Mouse (Mus musculus) neural tube, embryonic 11.5 days (tissue): ENCODE data around the gene Rsf1. TPM values are rescaled to one million over a fixed set of nuclear protein-coding genes. Genes with fewer than 3 reads are reported as not detected.

ENCODE experiments used
- ATAC-seq: fragments of 200-750 bp; cut with Nextera tagmentation; 2 replicates; pipeline ENCODE4 v1.8.0; 2017; ENCODE audit warnings: moderate number of reproducible peaks, mild to moderate bottlenecking, moderate TSS enrichment, moderate library complexity; ENCODE audit not compliant: insufficient read depth, low FRiP score, low TSS enrichment
- DNase-seq: peaks from one replicate; pipeline ENCODE4 v3.0.0-alpha.2; 2015; ENCODE audit warnings: low spot score
- H3K27ac ChIP-seq: fragments of 300-500 bp; sonication (generic); 2 replicates; pipeline ENCODE4 v1.5.1; 2014; ENCODE audit warnings: low read depth, mild to moderate bottlenecking, low read length
- H3K27me3 ChIP-seq: fragments of 300-500 bp; sonication (generic); 2 replicates; pipeline ENCODE4 v1.6.1; 2014; ENCODE audit warnings: mild to moderate bottlenecking, low read length, mixed read lengths; ENCODE audit not compliant: control insufficient read depth, insufficient read depth
- H3K36me3 ChIP-seq: fragments of 300-500 bp; sonication (generic); 2 replicates; pipeline ENCODE4 v1.6.1; 2014; ENCODE audit warnings: mild to moderate bottlenecking, low read length, moderate library complexity, mixed read lengths; ENCODE audit not compliant: control insufficient read depth, insufficient read depth
- H3K4me1 ChIP-seq: fragments of 300-500 bp; sonication (generic); 2 replicates; pipeline ENCODE4 v1.6.1; 2014; ENCODE audit warnings: low read length, mixed read lengths; ENCODE audit not compliant: control insufficient read depth, insufficient read depth
- H3K4me2 ChIP-seq: fragments of 300-500 bp; sonication (generic); 2 replicates; pipeline ENCODE4 v1.6.1; 2014; ENCODE audit warnings: low read depth, mild to moderate bottlenecking, moderate library complexity
- H3K4me3 ChIP-seq: fragments of 300-500 bp; sonication (generic); 2 replicates; pipeline ENCODE4 v1.5.1; 2014; ENCODE audit warnings: low read depth, low read length
- H3K9ac ChIP-seq: fragments of 300-500 bp; sonication (generic); 2 replicates; pipeline ENCODE4 v1.6.1; 2014; ENCODE audit warnings: mild to moderate bottlenecking, low read length
- H3K9me3 ChIP-seq: fragments of 300-500 bp; sonication (generic); 2 replicates; pipeline ENCODE4 v1.6.1; 2016; ENCODE audit warnings: low read length; ENCODE audit not compliant: control insufficient read depth
- WGBS: fragments of 180-500 bp; shearing (Covaris S2); extraction: QIAGEN DNeasy Blood & Tissue Kit; methylation state at CpG from one replicate; pipeline ENCODE4 v1.1.7; 2014; 5-methylcytosine and 5-hydroxymethylcytosine counted together
- polyA plus RNA-seq: library from polyadenylated mRNA; unstranded; fragments of >200 nt; fragmentation: Nextera tagmentation; extraction: Ambion mirVana; gene quantifications from 2 replicates; pipeline ENCODE4 v1.2.1, GENCODE M21; 2014

Rsf1 gene
- polyA plus RNA-seq, 1 experiment from 2014 or later = 21.8 TPM

DNA sequence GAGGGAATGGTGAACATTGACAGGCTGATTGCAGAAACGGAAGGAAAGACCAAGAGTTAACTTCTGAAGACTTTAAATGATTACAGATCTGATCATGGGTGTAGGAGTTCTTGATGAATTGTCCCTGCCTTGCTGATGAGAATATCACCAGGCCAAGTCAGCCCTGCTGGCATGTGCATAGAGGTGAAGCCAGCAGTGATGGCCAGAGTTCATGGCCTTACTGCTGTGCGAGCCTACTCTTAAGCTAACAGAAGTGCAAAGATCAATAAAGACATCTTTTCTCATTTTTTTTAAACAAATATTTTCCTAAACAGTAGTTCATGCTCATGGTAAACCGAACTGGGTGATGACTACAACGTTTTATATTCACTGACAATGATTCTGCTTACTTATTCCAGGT is 71.0 kb downstream of the Rsf1 start:
- Histone ChIP-seq H3K9me3 (no peaks in the 10 kb centered on the region), H3K4me3 (no peak overlapping the region), H3K36me3 (no peaks in the 10 kb centered on the region; the same call in 1 of the 2 replicates), H3K4me1 (no peaks in the 10 kb centered on the region), H3K27ac (no peak overlapping the region), H3K9ac (no peak overlapping the region), H3K27me3 (no peaks in the 10 kb centered on the region), H3K4me2 (no peak overlapping the region)
- no peak for DNase-seq
- WGBS = 91% methylated on average over 4 of the region's 4 CpGs
- ATAC-seq = no peak

DNA sequence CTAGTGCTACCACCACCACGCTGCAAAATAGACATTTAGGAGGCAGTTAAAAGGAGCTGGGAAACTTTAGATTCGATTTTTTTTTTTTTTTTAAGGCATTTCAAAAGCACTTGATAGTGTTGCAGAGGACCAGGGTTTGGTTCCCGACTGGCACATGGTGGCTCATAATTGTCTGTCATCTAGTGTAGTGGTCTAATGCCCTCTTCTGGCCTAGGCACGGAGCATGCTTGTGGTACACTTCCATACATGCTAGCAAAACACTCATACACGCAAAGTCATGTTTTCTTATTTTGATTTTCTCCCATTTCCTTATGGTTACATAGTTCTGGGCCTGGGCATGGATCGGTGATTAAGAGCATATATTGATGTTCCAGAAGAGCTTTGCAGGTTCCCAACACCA is 76.5 kb downstream of the Rsf1 start:
- 94% methylated on average over 6 of the region's 6 CpGs for WGBS
- H3K4me2 ChIP-seq = no peak overlapping the region
- peaks cover 3% of the 10 kb centered on the region; the same call in 1 of the 2 replicates for H3K36me3 ChIP-seq
- H3K9ac ChIP-seq = no peak overlapping the region
- no peak overlapping the region for H3K4me3 ChIP-seq
- H3K27ac ChIP-seq = no peak overlapping the region
- no peaks in the 10 kb centered on the region for H3K27me3 ChIP-seq
- H3K9me3 ChIP-seq = no peaks in the 10 kb centered on the region
- ATAC-seq (no peak), DNase-seq (no peak)
- H3K4me1 ChIP-seq = no peaks in the 10 kb centered on the region

DNA sequence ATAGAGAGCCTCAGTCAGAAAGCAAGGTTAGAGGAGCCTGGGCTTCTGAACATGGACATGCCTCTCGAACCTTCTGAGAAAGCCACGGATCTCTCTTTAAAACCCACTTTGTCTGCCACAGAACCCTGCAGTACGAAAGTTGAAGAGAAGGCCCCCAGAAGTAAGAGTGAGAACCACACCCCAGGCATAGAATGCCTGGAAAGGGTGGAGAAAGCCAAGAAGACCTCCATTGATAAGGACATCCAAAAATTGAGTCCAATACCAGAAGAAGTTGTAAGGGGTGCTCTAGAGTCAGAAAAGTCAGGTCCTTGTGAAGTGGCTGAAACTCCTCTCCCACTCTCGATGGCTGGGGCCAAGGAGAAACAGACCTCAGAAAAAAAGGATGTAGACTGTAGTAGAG is 81.9 kb downstream of the Rsf1 start:
- 92% methylated on average over 4 of the region's 4 CpGs for WGBS
- H3K36me3 ChIP-seq = peaks cover 13% of the 10 kb centered on the region
- H3K9me3 ChIP-seq = no peaks in the 10 kb centered on the region

GRCm38 (mm10) chr7:97679239-97679638 is 99.5 kb downstream of the Rsf1 start:
- no peaks in the 10 kb centered on the region for H3K27me3 ChIP-seq
- H3K27ac ChIP-seq = no peak overlapping the region
- DNase-seq = no peak
- ATAC-seq = no peak
- no peak overlapping the region for H3K4me2 ChIP-seq
- no peaks in the 10 kb centered on the region for H3K9me3 ChIP-seq
- H3K9ac ChIP-seq = no peak overlapping the region
- H3K4me1 ChIP-seq = no peaks in the 10 kb centered on the region
- WGBS = 28% methylated on average over 1 of the region's 1 CpGs
- H3K4me3 ChIP-seq = no peak overlapping the region
- peaks cover 4% of the 10 kb centered on the region for H3K36me3 ChIP-seq

More for the DNA sequence above, 81.9 kb downstream of the Rsf1 start:
- DNase-seq (no peak), ATAC-seq (no peak)
- Histone ChIP-seq H3K9ac (no peak overlapping the region), H3K4me2 (no peak overlapping the region), H3K4me1 (no peaks in the 10 kb centered on the region), H3K27me3 (no peaks in the 10 kb centered on the region), H3K4me3 (no peak overlapping the region), H3K27ac (no peak overlapping the region)

- H3K4me1 ChIP-seq = no peaks in the 10 kb centered on the region
- H3K4me2 ChIP-seq = no peak overlapping the region
- ATAC-seq (no peak), DNase-seq (no peak)
- peaks cover 5% of the 10 kb centered on the region; the same call in 1 of the 2 replicates for H3K36me3 ChIP-seq
- no peak overlapping the region for H3K4me3 ChIP-seq
- WGBS = 92% methylated on average over 2 of the region's 2 CpGs
- H3K27ac ChIP-seq = no peak overlapping the region
- no peaks in the 10 kb centered on the region for H3K9me3 ChIP-seq
- no peak overlapping the region for H3K9ac ChIP-seq
- no peaks in the 10 kb centered on the region for H3K27me3 ChIP-seq
Measured at GRCm38 (mm10) chr7:97687831-97688230, 108.1 kb downstream of the Rsf1 start.

- H3K27me3 ChIP-seq = no peaks in the 10 kb centered on the region
- no peak overlapping the region for H3K4me2 ChIP-seq
- no peaks in the 10 kb centered on the region for H3K9me3 ChIP-seq
- DNase-seq = no peak
- H3K4me1 ChIP-seq = no peaks in the 10 kb centered on the region
- ATAC-seq = no peak
- H3K4me3 ChIP-seq = no peak overlapping the region
- WGBS = 100% methylated on average over 1 of the region's 1 CpGs
- no peak overlapping the region for H3K9ac ChIP-seq
- H3K36me3 ChIP-seq = no peaks in the 10 kb centered on the region
- no peak overlapping the region for H3K27ac ChIP-seq
Measured at GRCm38 (mm10) chr7:97695441-97695840, 115.8 kb downstream of the Rsf1 start.

DNA sequence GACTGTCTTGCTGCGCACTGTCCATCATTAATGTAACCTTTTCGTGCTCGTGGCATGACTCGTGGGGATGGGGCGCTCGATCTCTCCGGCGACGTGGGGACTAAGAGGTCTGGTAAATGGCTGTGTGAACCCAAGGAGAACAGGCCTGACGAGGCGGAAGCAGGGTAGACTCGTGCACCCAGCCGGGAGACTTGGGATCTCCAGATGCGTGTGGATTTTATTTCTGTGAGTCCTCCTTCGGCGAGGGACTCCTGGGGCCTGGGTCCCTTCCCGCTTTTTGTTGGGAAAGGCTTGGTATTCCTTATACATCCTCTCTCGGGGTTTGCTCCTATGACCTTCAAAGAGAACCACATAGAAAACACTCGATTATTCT is 116.4 kb downstream of the Rsf1 start:
- Histone ChIP-seq H3K9ac (peak overlapping the region; percentile 94), H3K4me2 (peak overlapping the region; percentile 71), H3K9me3 (no peaks in the 10 kb centered on the region), H3K27me3 (no peaks in the 10 kb centered on the region), H3K27ac (0 out of 2 replicates have a peak overlapping the region, but pooled peaks have one; percentile 56), H3K4me3 (peak overlapping the region; percentile 94), H3K4me1 (no peaks in the 10 kb centered on the region), H3K36me3 (no peaks in the 10 kb centered on the region)
- peak; percentile 55 for ATAC-seq
- no peak for DNase-seq
- 40% methylated on average over 19 of the region's 19 CpGs for WGBS

GRCm38 (mm10) chr7:97696506-97697254 is 117.0 kb downstream of the Rsf1 start, which contains the start of gene Clns1a:
Gene Clns1a, plus strand, starts transcription at chr7:97696634.
- Histone ChIP-seq H3K36me3 (no peaks in the 10 kb centered on the region), H3K4me2 (peak within 1 kb of the TSS; percentile 71), H3K27me3 (no peaks in the 10 kb centered on the region), H3K4me1 (no peaks in the 10 kb centered on the region), H3K9ac (peak within 1 kb of the TSS; percentile 94), H3K27ac (peak within 1 kb of the TSS; percentile 70), H3K4me3 (peak within 1 kb of the TSS; percentile 94), H3K9me3 (no peaks in the 10 kb centered on the region)
- under 1% methylated on average over 63 of the region's 63 CpGs for WGBS
- ATAC-seq = peak; percentile 98
- DNase-seq = peak; percentile 93

- ATAC-seq = no peak
- no peaks in the 10 kb centered on the region for H3K27me3 ChIP-seq
- WGBS = 95% methylated on average over 4 of the region's 4 CpGs
Measured at GRCm38 (mm10) chr7:97700173-97700572, 120.5 kb downstream of the Rsf1 start.

More at GRCm38 (mm10) chr7:97700173-97700572, 120.5 kb downstream of the Rsf1 start:
- no peaks in the 10 kb centered on the region for H3K4me1 ChIP-seq
- no peak overlapping the region for H3K4me2 ChIP-seq
- no peak overlapping the region for H3K27ac ChIP-seq
- no peak overlapping the region for H3K9ac ChIP-seq
- H3K9me3 ChIP-seq = no peaks in the 10 kb centered on the region
- no peak overlapping the region for H3K4me3 ChIP-seq
- H3K36me3 ChIP-seq = no peaks in the 10 kb centered on the region
- no peak for DNase-seq
